Mouse (Mus musculus): Measurements from ENCODE around the gene Gpr132.

- TF ChIP-seq CTCF (IDR thresholded peaks at IDR 0.05; ENCODE audit: borderline replicate concordance, control insufficient read depth, extremely low read depth, insufficient read depth, low read length, poor library complexity) (no peak), POLR2A (IDR thresholded peaks at IDR 0.05; ENCODE audit: control insufficient read depth, extremely low read depth, insufficient read depth, low read length, poor library complexity) (no peak)
These were observed 20.1 kb downstream of the Gpr132 start for GRCm38 (mm10) chr12:112847880-112848279.

All from thymus, adult 2 months (tissue).